Mouse (Mus musculus) ES-E14 (cell line): ENCODE data around the gene Baiap3.

ENCODE experiments used
- CHD2 ChIP-seq: IDR thresholded peaks from 2 replicates; pipeline ENCODE4 v1.6.1; 2014; ENCODE audit warnings: mild to moderate bottlenecking, low read depth, low read length, inconsistent platforms
- HCFC1 ChIP-seq: IDR thresholded peaks from 2 replicates; pipeline ENCODE4 v1.6.1; 2012; ENCODE audit warnings: low read length, inconsistent platforms, borderline replicate concordance; ENCODE audit not compliant: insufficient read depth
- ZC3H11A ChIP-seq: IDR thresholded peaks from 2 replicates; pipeline ENCODE4 v1.6.1; 2012; ENCODE audit warnings: low read depth, mild to moderate bottlenecking, inconsistent platforms, low read length, borderline replicate concordance
- ZNF384 ChIP-seq: IDR thresholded peaks from 2 replicates; pipeline ENCODE4 v1.6.1; 2012; ENCODE audit warnings: low read depth, low read length, inconsistent platforms

DNA sequence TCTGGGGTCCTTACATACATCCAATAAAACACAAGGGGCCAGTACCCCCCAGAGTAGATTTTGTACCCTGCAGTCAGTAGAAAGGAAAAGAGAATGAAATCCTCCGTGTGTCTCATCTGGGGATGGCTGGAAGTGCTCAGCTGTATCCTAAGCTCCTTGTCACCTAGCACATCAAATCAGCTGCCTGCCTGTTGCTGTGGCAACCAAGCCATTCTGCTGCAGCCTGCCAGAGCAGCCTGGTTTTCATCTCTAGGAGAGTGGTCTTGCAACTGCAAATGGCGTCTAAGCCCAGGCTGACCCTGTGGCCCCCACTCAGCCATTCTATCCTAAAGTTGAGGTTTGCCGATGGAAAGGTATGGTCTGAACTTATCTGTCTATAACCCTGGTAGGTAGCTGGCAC lies 3.5 kb downstream of the Baiap3 start:
- TF ChIP-seq HCFC1, result no peak
- no peak for TF ChIP-seq CHD2
- TF ChIP-seq ZNF384, result no peak
- no peak for TF ChIP-seq ZC3H11A
